Mouse (Mus musculus) T-helper 2 cell (primary cell): ENCODE measurements around the gene Nr4a2.

Experiments used
- in situ Hi-C: fragments of 300-600 bp; cut with MboI, MseI; formaldehyde crosslinking; loops from one replicate; pipeline ENCODE4 v1.15.1; 2025; ENCODE audit warnings: high pct_unique_total_duplicates

The Nr4a2 gene

DNA sequence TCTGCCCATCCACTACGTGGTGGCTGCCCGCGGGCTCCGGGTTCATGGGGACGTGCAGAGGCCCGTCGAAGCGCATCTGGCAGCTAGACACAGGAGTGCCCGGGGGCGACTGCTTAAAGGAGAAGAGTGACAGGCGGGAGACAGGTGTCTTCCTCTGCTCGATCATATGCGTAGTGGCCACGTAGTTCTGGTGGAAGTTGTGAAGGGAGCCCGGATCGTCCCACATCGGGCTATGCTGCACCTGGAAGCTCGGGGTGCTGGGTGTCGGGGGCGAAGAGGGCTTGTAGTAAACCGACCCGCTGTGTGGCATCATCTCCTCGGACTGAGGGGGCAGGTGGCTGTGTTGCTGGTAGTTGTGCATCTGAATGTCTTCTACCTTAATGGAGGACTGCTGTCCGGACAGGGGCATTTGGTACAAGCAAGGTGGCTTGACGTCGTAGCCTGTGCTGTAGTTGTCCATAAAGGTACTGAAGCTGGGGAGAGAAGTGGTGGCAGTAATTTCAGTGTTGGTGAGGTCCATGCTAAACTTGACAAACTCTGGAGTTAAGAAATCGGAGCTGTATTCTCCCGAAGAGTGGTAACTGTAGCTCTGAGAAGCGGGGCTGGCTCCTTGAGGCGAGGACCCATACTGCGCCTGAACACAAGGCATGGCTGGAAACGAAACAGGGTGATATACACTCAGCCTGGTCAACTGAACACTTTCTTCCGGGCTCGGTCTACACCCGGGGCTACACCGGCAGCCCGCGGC lies 11.8 kb downstream of the Nr4a2 start:
- in situ Hi-C loops = loop anchor here (5.0 kb wide), 1 partner anchor 125 kb away; the partner anchor contains the start of gene Gpd2

DNA sequence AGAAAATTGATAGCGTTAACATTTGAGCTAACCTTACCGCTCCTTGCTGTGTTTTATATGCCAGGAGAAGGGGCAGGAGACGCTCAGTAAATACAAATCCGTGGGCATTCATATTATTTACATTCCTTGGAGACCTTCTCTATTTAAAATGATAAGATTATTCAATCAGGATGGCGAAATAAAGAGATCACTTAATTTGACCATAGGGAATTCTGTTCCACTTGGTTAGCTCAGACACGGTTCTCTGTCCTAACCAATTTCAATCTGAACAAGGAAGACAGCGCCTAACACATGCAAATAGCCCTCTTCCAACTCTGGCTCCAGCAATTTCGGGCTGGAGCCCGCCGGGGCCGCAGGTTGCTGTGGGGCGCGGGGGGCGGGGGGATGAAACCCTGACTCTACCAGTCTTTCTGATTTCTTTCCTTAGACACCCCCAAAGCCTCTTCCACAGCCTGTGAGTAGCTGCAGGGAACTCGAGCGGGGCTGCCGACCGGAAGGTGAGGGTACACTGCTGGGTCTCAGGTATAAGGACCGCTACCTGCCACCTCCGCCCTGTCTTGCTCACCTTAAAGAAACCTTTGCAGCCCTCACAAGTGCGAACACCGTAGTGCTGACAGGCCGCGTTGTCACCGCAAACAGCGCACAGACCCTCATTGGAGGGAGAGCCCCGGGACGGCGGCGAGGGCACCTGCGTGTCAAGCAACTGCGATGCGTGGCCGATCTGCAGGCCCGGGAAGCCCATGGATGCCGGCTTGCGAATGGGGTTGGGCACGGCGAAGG lies 12.6 kb downstream of the Nr4a2 start:
- in situ Hi-C loops = loop anchor here (5.0 kb wide), 1 partner anchor 126 kb away; the partner anchor contains the start of gene Gpd2

DNA sequence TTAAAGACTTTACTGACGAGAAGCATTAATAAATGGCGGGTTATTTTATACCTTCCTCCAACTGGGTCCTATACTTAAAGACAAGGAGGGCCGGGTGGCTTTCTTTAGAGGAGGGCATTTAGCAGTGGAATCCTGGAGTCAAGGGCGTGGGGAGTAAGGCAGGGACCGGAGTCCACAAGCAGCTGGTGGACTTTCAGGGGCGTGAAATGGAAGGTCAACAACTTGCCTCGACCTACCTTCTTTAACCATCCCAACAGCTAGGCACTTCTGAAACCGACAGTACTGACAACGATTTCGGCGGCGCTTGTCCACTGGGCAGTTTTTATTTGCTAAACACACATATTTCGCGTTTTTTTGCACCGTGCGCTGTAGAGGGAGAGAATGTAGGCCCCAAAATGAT lies 13.4 kb downstream of the Nr4a2 start:
- in situ Hi-C loops = loop anchor here (5.0 kb wide), 1 partner anchor 127 kb away; the partner anchor contains the start of gene Gpd2

DNA sequence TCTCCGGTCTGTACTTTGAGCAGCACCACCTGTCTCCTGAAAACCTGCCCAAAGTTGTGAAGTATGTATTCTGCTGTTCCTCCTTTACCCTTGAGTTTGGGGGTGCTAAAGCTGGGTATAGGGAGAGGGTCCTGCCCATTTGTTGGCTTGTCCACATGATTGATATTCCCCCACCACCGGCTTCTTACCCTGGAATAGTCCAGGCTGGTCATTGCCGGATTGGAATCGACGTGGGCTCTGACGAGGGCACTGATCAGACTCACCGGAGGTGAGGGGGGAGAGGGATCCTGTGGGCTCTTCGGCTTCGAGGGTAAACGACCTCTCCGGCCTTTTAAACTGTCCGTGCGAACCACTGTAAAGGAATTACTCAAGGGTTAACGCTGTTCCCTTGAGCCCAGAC lies 13.9 kb downstream of the Nr4a2 start:
- in situ Hi-C loops = loop anchor here (5.0 kb wide), 1 partner anchor 127 kb away; the partner anchor contains the start of gene Gpd2

DNA sequence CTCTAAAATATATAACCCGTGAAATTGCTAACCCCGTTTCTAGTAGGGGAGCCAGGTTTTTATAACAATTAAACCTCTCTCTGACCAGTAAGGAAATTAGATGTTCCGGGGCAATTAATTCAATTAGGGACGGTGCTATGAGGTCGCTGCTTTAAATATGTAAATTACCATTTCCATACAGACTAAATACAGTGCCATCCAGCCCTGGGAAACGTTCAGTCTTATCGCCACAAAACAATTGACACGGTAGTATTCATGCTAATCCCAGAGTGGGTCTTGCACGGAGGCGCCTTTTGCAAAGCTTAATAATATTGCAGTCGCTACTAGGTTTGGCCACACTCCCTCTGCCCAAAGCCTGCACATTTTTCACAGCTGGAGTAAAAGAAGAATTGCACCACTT lies 14.5 kb downstream of the Nr4a2 start:
- in situ Hi-C loops = no loop called here

DNA sequence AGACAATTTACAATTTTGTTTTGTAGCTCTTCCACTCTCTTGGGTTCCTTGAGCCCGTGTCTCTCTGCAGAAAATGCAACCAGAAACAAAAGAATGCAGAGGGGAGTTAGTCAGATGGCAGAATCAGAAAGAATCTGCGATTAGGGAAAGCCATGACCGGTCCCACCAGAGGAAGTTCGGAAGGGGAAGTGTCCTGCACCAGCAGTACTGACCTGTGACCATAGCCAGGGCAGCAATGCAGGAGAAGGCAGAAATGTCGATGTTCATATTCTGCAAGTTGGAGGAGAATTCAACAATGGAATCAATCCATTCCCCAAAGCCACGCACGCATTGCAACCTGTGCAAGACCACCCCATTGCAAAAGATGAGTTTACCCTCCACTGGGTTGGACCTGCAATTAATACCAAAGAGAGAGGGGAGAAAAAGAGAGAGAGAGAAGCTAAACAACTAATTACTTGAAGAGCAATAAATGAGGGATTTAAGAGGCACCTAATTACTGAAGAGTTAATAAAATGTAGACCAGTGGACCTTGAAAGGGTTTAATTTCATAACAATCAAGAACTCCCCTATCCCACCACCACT lies 15.4 kb downstream of the Nr4a2 start:
- in situ Hi-C loops = no loop called here

DNA sequence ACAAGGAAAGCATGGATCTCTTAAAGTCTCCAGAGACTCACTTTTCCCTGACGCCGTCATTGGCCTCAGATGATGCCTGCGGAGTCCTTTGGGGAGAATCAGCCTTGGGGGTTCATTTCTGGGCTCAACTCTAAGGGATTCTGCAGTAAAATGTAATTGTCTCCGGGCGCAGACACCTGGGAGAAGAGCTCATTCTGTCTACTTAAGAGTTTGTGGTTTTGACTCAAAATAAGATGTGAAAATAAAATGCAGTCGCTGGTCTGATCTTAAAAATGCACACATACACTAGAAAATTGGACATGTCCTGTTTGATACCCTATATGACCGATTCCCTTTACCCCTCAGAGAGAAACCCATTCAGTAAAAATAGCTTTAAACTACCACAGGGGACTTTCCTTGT lies 18.4 kb downstream of the Nr4a2 start:
- in situ Hi-C loops = no loop called here

DNA sequence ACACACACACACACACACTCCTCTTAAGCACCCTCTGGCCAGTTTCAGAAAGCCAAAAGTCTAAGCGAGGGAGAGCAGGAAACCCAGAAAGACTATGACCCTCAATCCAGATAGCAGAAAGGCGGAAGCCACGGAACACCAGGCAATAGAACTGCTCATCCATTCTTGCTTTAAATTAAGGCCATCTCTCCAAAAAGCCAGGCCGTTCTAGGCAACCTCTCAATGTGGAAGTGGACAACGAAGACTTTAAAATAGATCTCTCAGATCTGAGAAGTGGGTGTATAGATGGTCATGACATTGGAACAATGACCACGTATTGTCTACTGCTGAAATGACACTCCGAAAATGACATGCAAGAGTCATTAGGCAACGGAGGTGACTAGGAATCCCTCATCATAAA lies 19.1 kb downstream of the Nr4a2 start:
- in situ Hi-C loops = no loop called here

DNA sequence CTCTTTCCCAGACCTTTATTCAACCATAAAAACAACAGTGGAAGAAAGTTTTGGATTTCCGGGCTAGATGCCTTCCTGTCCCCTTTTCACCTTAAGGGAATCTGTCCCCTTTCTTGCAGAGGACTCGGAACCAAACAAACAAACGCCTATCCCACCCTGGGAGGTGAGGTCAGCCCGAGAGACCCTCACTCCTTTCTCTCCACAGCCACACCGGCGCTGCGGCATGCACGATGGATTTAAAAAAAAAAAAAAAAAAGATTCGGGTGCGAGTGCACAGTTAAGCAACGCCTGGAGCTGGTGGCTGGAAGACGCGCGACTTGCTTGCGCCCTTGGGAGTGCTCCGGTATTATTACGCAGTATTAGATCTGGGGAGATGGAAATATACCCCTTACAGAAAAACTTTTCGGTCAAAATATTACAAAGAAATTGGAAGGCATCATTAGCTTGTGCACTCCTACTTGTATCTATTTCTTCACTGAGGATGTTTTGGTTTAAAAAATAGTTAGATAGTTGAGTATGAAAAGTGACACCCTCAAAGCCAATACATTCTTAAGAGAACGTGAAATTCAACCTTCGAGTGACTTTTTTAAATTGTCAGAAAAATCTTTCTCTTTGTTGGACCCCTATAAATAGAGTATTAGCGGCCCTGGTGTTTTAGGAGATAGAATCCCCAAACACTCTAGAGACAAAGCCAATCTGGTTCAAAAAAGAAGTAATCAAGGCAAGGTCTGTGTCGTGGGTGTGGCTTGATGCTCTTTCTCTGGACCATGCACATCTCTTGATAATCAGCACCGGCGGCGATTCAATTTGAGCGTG lies 19.8 kb downstream of the Nr4a2 start:
- in situ Hi-C loops = no loop called here

DNA sequence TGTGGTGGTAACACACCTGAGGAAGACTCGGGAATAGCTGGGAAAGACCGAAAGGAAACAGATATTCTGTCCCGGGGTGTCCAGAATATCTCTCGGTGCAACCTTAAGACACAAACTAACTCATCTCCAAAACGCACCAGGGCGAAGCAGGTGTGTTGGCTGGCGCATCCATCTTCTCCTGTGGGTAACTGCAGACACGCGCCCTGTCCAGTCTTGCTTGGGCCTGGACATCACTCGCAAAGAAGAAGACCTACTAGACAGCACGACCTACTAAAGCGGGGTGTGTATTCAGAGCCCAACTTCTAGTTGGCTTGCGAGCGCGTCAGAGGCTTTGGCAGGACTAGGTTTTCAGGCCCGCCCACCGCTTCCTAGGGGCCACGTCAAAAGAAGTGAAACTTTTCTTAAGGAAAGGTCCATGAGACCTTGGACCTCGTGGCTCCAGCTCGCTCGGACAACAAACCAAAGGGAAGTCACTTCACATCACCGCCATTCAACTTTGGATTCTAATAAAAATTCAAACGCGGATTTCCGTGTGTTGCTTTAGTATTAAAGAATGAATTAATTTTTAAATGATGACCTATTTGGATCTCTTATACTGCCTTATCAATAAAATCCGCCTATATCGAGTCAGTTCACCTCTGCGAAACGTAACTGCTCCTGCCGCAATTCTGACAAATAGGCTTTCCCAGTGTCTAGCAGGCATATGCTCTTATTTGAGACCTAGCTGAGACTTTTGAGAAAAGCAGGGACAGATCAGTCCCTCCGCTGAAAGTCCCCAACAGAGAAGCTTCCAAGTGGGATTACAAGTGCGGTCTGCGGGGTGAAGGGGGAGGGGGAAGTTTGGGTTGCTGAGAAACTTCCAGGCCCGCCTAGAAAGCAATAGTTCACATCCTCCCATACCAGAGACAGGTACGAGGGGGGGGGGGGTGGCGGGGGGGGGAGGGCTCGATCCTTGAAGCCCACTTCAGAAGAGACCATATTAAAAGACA lies 20.7 kb downstream of the Nr4a2 start:
- in situ Hi-C loops = no loop called here

DNA sequence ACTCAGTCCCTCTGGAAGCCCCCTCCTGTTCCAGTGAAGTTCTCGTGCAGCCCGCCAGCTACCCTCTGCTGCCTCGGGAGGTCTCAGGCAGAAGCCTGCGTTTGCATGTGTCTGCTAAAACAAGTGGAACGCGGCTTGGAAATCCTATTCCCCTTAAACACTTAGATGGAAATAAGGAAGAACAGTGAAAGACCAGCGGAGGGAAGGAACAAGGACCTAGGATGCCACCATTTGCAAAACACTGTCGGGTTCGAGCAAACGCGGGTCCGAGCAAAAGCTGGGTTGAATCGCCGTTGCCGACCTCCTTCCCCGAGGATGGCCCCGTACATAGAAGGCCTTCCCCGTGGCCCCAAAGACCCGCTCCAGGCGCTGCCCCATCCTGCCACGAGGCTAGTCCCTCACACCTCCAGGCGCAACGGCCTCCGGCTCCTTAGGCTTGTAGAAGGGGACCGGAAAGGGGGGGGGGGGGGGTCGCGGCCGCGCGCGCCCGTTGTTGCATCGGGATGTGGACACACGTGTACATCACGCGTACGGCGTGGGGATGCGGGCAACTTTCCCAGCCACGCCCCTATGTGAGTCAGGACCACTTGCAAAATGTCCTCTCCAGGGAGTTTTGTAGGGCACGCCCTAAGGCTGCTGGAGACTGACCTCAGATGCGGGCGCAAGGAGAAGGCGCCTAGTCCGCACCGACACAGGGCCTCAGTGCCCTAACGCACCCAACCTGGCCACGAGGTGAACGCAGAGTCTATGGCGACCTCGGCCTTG lies 21.5 kb downstream of the Nr4a2 start:
- in situ Hi-C loops = no loop called here

DNA sequence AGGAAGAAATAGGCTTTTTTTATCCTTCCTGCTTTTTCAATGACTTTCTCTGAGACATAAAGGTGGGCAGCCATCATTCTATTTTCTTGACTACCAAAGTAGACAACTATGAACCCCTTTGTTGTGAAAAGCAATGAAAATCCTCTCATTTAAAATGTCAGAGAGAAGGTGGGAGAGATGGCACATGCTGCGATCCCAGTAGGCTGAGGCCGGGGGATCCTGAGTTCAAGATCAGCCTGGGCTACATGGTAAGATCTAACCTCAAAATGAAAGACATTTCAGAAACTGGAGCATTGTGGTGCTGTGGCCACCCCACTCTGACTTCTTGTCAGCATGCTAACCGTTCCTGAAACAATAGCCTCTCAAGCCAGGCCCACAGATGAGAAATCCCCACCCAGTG lies 23.6 kb downstream of the Nr4a2 start:
- in situ Hi-C loops = no loop called here

DNA sequence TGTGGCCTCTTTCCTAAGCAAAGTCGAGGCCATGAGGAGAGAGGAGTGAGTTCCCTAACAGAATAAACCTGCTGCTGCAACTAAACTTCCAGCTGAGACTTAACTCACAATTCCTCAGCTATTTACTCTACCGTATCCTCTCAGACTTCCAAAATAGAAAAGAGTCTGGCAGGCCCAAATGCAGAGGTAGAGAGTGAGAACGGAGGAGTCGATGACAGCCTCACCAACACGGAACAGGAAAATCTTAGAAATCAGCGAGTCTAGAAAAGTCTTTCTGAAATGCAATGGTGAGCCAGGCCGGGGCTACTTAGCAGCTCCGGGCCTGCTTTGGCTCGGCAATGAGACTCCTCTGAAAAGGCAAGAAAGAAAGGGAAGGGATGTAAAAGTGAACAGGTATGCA lies 51.4 kb downstream of the Nr4a2 start:
- in situ Hi-C loops = loop anchor here (25.0 kb wide), 1 partner anchor 960 kb away; no protein-coding TSS in a partner anchor

DNA sequence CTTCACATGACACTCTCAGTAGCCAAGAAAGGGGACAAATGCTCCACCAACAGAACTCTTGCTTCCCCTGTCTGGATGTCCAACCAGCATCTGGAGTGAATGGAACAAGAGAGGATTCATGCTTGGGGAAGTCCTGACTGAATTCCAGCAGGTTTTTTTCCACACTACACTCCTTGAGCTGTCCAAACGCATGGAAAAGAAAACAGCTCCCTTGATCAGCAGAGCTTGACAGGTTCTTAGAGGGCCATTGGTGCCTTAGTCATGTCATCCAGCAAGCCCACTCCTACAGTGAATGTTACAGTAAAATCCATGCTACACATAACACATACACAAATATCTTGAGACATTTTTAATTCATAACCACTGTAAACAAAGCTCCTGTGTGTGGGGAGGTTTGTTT lies 60.3 kb downstream of the Nr4a2 start:
- in situ Hi-C loops = loop anchor here (25.0 kb wide), 1 partner anchor 951 kb away; no protein-coding TSS in a partner anchor
